Mouse (Mus musculus): ENCODE measurements around the gene Fryl.

Gene Fryl

GRCm38 (mm10) chr5:73194740-73195139 lies 61.7 kb downstream of the Fryl start:
- no peak for DNase-seq (ENCODE audit: low spot score in 2 of 2)

DNA sequence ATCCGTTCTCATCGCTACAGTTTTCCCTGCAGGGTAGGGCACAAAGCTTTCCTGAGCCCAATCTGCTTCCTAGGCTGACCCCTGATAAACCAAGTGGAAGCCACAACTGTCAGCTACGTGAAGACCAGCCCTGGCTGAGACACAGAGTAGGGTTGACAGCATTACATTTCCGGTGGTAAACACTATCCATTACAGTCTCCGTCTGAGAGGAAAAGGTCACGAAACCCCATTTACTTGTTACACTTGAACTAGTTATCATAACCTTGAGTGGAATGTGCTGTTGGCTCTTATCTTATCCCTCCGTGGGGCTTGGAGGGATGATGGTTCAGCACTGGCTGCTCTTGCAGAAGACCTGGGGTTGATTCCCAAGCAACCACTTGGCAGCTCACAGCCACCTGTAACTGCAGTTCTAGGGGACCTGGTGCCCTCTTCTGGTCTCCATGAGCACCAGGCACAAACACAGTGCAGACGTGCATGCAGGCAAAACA lies 62.3 kb downstream of the Fryl start:
- no peak for DNase-seq (ENCODE audit: low spot score in 2 of 2)

- DNase-seq (ENCODE audit: low spot score in 2 of 2), result no peak
Measured at GRCm38 (mm10) chr5:73193627-73194026, 62.8 kb downstream of the Fryl start.

DNA sequence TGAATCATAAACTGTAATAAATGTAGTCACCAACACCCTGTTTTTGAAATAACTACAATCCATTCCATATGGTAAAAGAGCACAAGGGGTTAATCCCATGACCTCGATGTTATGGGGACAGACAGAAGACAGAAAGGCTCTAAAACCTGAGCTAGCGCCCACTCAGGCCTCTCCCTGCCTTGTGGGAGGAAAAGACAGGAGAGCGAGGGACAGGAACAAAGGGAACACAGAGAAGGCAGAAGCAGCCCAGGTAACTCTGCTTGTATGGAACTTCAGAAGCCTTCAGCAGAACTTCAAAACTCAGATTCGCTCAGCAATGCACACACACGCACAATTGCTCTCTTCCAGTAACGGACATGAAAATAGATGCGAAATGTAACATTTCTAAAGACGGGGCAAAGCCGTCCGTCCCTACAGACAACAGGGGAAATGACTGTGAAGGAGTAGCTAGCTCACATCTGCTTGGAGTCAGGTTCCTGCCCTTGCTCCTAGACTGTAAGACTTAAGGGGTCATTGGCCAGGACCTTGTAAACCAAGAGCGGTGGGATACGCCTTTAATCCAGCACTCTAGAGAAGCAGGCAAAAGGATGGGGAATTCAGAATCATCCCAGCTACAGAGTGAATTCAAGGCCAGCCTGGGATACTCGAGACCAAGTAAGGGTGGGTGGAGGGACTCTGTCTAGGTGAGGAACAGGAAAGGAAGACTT lies 63.4 kb downstream of the Fryl start:
- DNase-seq (ENCODE audit: low spot score in 2 of 2), result no peak

- no peak for DNase-seq (ENCODE audit: low spot score in 2 of 2)
Measured at GRCm38 (mm10) chr5:73191765-73192164, 64.7 kb downstream of the Fryl start.

GRCm38 (mm10) chr5:73190164-73190563 lies 66.3 kb downstream of the Fryl start:
- no peak for DNase-seq (ENCODE audit: low spot score in 2 of 2)

- no peak for DNase-seq (ENCODE audit: low spot score in 2 of 2)
Measured at GRCm38 (mm10) chr5:73189443-73190160, 66.8 kb downstream of the Fryl start.

- DNase-seq (ENCODE audit: low spot score in 2 of 2), result no peak
Measured at GRCm38 (mm10) chr5:73188576-73188975, 67.8 kb downstream of the Fryl start.

DNA sequence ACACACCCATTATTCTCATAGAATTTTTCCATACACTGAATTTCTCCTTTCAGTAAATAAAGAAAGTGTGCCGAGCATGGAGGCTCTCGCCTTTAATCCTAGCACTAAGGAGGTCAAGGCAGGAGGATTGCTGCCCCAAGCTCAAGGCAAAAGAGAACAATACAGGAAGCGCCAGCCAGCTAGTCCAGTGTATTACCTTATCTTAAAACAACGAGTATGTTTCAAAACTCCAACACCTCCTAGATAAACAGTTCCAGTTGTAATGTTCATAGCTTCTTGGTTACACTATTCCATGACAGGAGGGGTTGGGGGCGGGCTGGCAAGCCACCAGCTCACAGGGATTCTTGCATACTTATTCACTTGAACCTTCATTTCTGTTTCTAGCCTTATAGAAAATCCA lies 68.3 kb downstream of the Fryl start:
- DNase-seq (ENCODE audit: low spot score in 2 of 2), result no peak

GRCm38 (mm10) chr5:73186912-73187311 lies 69.5 kb downstream of the Fryl start:
- DNase-seq (ENCODE audit: low spot score in 2 of 2), result no peak

DNA sequence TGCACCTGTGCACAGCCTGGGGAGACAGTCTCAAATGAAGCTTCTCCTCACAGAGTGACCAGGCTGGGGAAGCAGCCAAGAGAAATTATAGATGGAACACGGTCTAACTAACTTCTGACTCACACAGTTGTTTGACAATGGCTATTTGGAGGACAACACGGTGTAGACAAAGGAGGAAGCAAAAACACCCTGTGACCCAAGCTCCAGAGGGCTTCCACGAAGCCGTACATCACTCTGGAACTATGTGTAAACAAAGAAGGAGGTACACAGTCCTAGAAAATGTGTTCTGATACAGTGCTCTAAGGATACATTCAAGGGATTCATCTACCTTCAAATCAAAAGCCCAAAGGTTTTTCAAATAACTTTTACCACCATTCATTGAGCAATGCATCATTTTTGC lies 71.0 kb downstream of the Fryl start:
- DNase-seq (ENCODE audit: low spot score in 2 of 2), result no peak

- DNase-seq (ENCODE audit: low spot score in 2 of 2), result no peak
Measured at GRCm38 (mm10) chr5:73182701-73183447, 73.5 kb downstream of the Fryl start.

GRCm38 (mm10) chr5:73182191-73182590 lies 74.2 kb downstream of the Fryl start:
- DNase-seq (ENCODE audit: low spot score in 2 of 2), result no peak

- no peak for DNase-seq (ENCODE audit: low spot score in 2 of 2)
Measured at GRCm38 (mm10) chr5:73176294-73176693, 80.1 kb downstream of the Fryl start.

GRCm38 (mm10) chr5:73175377-73176147 lies 80.9 kb downstream of the Fryl start:
- DNase-seq (ENCODE audit: low spot score in 2 of 2), result no peak

- no peak for DNase-seq (ENCODE audit: low spot score in 2 of 2)
Measured at GRCm38 (mm10) chr5:73171876-73172480, 84.4 kb downstream of the Fryl start.

DNA sequence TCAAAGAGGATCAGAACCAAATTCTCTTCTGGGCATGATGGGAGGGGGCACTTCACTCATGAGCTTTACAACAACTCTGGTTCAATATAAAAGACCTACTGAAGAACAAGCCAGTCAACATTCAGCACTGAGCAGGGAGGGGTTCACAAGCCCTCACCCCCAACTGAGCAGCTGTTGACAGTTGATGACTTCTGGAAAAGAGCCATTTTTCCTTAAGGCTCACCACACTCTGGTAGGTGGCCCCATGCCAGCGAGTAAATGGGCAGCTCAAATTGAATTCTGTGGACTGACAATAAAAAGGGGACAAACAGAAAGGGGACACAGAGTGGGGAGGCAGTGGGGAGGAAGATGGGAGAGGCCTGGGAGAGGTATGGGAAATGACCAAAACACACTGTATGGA lies 85.2 kb downstream of the Fryl start:
- no peak for DNase-seq (ENCODE audit: low spot score in 2 of 2)

- no peak for DNase-seq (ENCODE audit: low spot score in 2 of 2)
Measured at GRCm38 (mm10) chr5:73168769-73169272, 87.6 kb downstream of the Fryl start.

- peak in 1 of 2 experiments; percentile 28 for DNase-seq (ENCODE audit: low spot score in 2 of 2)
Measured at GRCm38 (mm10) chr5:73167976-73168768, 88.2 kb downstream of the Fryl start.

DNA sequence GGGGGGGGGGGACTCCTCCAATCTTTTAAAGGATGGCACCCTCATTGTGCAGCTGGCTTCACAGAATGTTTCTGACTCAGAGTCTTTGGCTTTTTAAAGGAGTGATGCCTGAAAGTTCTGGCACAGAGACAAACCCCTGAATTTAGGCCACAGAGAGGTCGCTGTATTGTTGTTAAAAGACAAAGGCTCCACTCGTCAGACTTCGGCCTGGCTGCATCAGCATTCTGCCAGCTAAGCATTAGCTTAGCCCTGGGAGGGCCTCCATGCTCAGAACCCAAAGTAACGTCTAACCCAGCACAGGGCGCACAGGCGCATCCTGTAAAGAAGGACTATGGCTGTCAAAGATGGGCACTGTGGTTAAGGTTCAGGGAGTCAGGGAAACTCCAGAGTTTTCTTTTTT lies 92.4 kb downstream of the Fryl start:
- no peak for DNase-seq (ENCODE audit: low spot score in 2 of 2)

Data from right cerebral cortex, postnatal 36 days (tissue).